Mouse (Mus musculus) small intestine, adult 2 months (tissue): ENCODE data around the gene Kcnd3.

ENCODE experiments used
- CTCF ChIP-seq: fragments of 200-500 bp; IDR thresholded peaks from 2 replicates; pipeline ENCODE4 v1.5.1; 2012; ENCODE audit warnings: low read depth, mild to moderate bottlenecking, control low read depth, inconsistent platforms, low read length, moderate library complexity, mixed read lengths; ENCODE audit not compliant: insufficient replicate concordance, insufficient read length; ENCODE audit errors: extremely low read depth
- POLR2A ChIP-seq: fragments of 200-500 bp; IDR thresholded peaks from 2 replicates; pipeline ENCODE4 v1.6.1; 2012; ENCODE audit warnings: low read depth, mild to moderate bottlenecking, control low read depth, inconsistent platforms, low read length, moderate library complexity

DNA sequence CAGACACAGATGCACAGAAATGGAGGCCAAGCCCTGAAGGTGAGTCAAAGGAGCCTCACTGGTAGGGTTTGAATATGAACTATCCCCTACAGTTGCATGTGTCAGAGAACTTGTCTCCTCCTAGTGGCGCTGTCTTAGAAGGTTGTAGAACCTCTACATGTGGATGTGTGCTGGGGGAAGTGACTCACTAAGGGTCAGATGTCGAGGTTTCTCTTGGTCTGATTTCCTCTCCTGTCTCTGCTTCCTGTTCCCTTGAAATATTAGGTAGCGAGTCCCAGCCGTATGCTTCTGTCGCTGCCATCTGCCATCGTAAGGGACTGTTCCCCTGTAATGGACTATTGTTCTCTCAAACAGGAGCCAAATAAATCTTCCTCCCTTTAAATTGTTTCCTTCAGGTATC lies 175.1 kb downstream of the Kcnd3 start:
- TF ChIP-seq CTCF (no peak), POLR2A (no peak)
